Mouse (Mus musculus): Measurements from ENCODE around the gene Olfr370. TPM values are rescaled to one million over a fixed set of nuclear protein-coding genes. Genes with fewer than 3 reads are reported as not detected.
"Not testable (repeated sequence)": the region's sequence is repeated elsewhere in the genome, so short reads cannot be mapped to it uniquely, and the experiment has no call there.

The Olfr370 gene
- polyA plus RNA-seq, 1 experiment from 2014 or later: not detected

GRCm38 (mm10) chr8:83566469-83567395 is 31.2 kb downstream of the Olfr370 start, which contains the start of gene Ndufb7:
Ndufb7 (plus strand) TSS chr8:83566671.
- WGBS: 1% methylated on average over 48 of the region's 48 CpGs

DNA sequence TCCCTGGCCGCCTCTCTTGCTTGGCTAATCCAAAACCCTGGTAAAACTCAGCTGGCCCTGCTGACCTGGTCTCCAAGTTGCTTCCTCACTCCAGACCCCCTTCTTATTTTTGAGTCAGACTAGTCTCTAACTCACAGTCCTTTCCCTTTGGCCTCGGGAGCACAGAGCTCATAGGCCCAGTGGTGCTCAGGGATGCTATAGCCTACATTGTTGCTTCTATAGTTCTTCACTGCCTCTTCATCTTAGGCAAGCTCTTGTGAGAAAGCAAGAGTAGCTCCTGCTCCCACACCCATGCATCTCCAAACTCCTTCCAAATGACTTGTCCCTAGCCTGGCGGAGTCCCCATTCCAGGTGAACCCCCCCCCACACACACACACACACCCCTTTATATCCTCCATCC is 32.1 kb downstream of the Olfr370 start:
- Histone ChIP-seq H3K9me3 (ENCODE audit: control insufficient read depth, low read length) (no peaks in the 10 kb centered on the region), H3K36me3 (ENCODE audit: control insufficient read depth, insufficient read depth, low read length) (peaks cover 15% of the 10 kb centered on the region), H3K27ac (ENCODE audit: low read depth, low read length) (no peak overlapping the region), H3K4me3 (ENCODE audit: low read depth, low read length) (peak overlapping the region; percentile 73), H3K9ac (ENCODE audit: low read length) (peak overlapping the region; percentile 79), H3K4me1 (ENCODE audit: control insufficient read depth, insufficient read depth, low read length) (peaks cover 11% of the 10 kb centered on the region), H3K27me3 (ENCODE audit: control insufficient read depth, insufficient read depth, low read length) (no peaks in the 10 kb centered on the region), H3K4me2 (peak overlapping the region; percentile 88)
- ATAC-seq (ENCODE audit: low FRiP score) (no peak), DNase-seq (ENCODE audit: low spot score, missing footprints) (no peak)
- WGBS: 49% methylated on average over 3 of the region's 3 CpGs

More at GRCm38 (mm10) chr8:83566469-83567395, 31.2 kb downstream of the Olfr370 start, which contains the start of gene Ndufb7:
- Histone ChIP-seq H3K4me3 (ENCODE audit: low read depth, low read length) (peak within 1 kb of the TSS; percentile 73), H3K9me3 (ENCODE audit: control insufficient read depth, low read length) (no peaks in the 10 kb centered on the region), H3K27me3 (ENCODE audit: control insufficient read depth, insufficient read depth, low read length) (no peaks in the 10 kb centered on the region), H3K36me3 (ENCODE audit: control insufficient read depth, insufficient read depth, low read length) (peaks cover 7% of the 10 kb centered on the region), H3K27ac (ENCODE audit: low read depth, low read length) (peak within 1 kb of the TSS; percentile 50; the same call in 1 of the 2 replicates), H3K4me1 (ENCODE audit: control insufficient read depth, insufficient read depth, low read length) (peaks cover 11% of the 10 kb centered on the region), H3K4me2 (peak within 1 kb of the TSS; percentile 88), H3K9ac (ENCODE audit: low read length) (peak within 1 kb of the TSS; percentile 79)
- ATAC-seq (ENCODE audit: low FRiP score): peak; percentile 89
- peak; percentile 100 for DNase-seq (ENCODE audit: low spot score, missing footprints)

- Histone ChIP-seq H3K9me3 (ENCODE audit: control insufficient read depth, low read length) (no peaks in the 10 kb centered on the region), H3K4me1 (ENCODE audit: control insufficient read depth, insufficient read depth, low read length) (peaks cover 11% of the 10 kb centered on the region), H3K4me3 (ENCODE audit: low read depth, low read length) (no peak overlapping the region), H3K9ac (ENCODE audit: low read length) (no peak overlapping the region), H3K4me2 (no peak overlapping the region), H3K36me3 (ENCODE audit: control insufficient read depth, insufficient read depth, low read length) (peaks cover 16% of the 10 kb centered on the region), H3K27me3 (ENCODE audit: control insufficient read depth, insufficient read depth, low read length) (no peaks in the 10 kb centered on the region), H3K27ac (ENCODE audit: low read depth, low read length) (no peak overlapping the region)
- no peak for ATAC-seq (ENCODE audit: low FRiP score)
- DNase-seq (ENCODE audit: low spot score, missing footprints): no peak
- 79% methylated on average over 5 of the region's 5 CpGs for WGBS
These were observed 32.5 kb downstream of the Olfr370 start for GRCm38 (mm10) chr8:83568128-83568527.

DNA sequence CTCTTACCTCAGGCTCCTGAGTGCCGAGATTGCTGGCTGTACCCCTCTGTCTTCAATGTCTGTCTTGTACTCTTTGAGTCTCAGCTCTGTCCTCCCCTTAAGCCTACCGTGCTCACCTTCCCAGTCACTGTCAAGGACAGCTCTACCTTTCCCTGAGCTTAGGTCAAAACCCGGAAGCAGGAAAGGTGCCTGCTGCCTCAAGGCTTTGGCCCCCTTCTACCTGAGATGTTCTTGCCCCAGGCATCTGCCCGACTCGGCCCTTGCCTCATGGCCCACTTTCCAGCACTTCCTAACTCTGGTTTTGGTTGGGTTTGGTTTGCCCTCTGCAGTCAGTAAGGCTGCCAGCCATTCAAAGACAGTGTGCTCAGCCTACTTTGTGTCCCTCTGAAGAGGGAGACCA is 33.2 kb downstream of the Olfr370 start:
- ATAC-seq (ENCODE audit: low FRiP score) (no peak), DNase-seq (ENCODE audit: low spot score, missing footprints) (no peak)
- no peaks in the 10 kb centered on the region for H3K27me3 ChIP-seq (ENCODE audit: control insufficient read depth, insufficient read depth, low read length)
- no peak overlapping the region for H3K9ac ChIP-seq (ENCODE audit: low read length)
- 72% methylated on average over 5 of the region's 5 CpGs for WGBS
- no peak overlapping the region for H3K4me2 ChIP-seq
- H3K4me1 ChIP-seq (ENCODE audit: control insufficient read depth, insufficient read depth, low read length): peaks cover 11% of the 10 kb centered on the region
- no peak overlapping the region for H3K4me3 ChIP-seq (ENCODE audit: low read depth, low read length)
- no peaks in the 10 kb centered on the region for H3K9me3 ChIP-seq (ENCODE audit: control insufficient read depth, low read length)
- H3K36me3 ChIP-seq (ENCODE audit: control insufficient read depth, insufficient read depth, low read length): peaks cover 16% of the 10 kb centered on the region
- no peak overlapping the region for H3K27ac ChIP-seq (ENCODE audit: low read depth, low read length)

- DNase-seq (ENCODE audit: low spot score, missing footprints): no peak
- no peaks in the 10 kb centered on the region for H3K27me3 ChIP-seq (ENCODE audit: control insufficient read depth, insufficient read depth, low read length)
- H3K36me3 ChIP-seq (ENCODE audit: control insufficient read depth, insufficient read depth, low read length): peaks cover 16% of the 10 kb centered on the region
- no peak overlapping the region for H3K27ac ChIP-seq (ENCODE audit: low read depth, low read length)
- WGBS: 87% methylated on average over 4 of the region's 4 CpGs
- no peaks in the 10 kb centered on the region for H3K9me3 ChIP-seq (ENCODE audit: control insufficient read depth, low read length)
- H3K4me3 ChIP-seq (ENCODE audit: low read depth, low read length): no peak overlapping the region
- no peak for ATAC-seq (ENCODE audit: low FRiP score)
- no peak overlapping the region for H3K4me2 ChIP-seq
- H3K9ac ChIP-seq (ENCODE audit: low read length): no peak overlapping the region
- peaks cover 11% of the 10 kb centered on the region for H3K4me1 ChIP-seq (ENCODE audit: control insufficient read depth, insufficient read depth, low read length)
These were observed 33.6 kb downstream of the Olfr370 start for GRCm38 (mm10) chr8:83569165-83569564.

DNA sequence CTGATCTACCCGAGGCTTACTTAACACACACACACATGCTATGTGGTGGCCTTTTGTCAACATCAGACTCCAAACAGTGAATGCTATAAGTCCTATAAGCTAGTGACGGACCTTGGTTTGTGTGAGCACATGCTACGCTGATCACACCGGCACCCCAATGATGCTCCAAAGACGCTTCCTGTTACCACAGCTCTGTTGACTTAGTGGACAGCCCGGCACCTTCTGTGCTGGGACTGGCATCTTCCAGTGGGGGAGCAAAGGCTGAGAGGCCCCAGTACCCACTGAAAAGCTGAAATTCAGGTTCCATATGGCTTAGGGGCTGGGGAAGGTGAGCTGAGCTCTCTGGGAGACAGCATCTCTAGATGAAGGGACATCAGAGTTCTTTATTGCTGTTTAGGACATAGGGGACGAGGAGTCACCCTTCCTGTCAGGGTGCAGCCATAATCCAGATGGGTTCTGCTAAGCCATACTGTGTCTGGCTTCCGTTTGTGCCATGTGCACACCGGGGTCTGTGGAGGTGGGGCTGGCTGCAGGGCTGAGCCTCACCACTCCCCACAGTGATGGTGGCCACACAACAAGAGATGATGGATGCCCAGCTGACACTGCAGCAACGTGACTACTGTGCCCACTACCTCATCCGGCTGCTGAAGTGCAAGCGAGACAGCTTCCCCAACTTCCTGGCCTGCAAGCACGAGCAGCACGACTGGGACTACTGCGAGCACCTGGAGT is 34.9 kb downstream of the Olfr370 start:
- peaks cover 16% of the 10 kb centered on the region for H3K36me3 ChIP-seq (ENCODE audit: control insufficient read depth, insufficient read depth, low read length)
- no peak overlapping the region for H3K9ac ChIP-seq (ENCODE audit: low read length)
- H3K27ac ChIP-seq (ENCODE audit: low read depth, low read length): no peak overlapping the region
- WGBS: 90% methylated on average over 15 of the region's 15 CpGs
- no peak overlapping the region for H3K4me2 ChIP-seq
- no peaks in the 10 kb centered on the region for H3K27me3 ChIP-seq (ENCODE audit: control insufficient read depth, insufficient read depth, low read length)
- no peak for DNase-seq (ENCODE audit: low spot score, missing footprints)
- no peaks in the 10 kb centered on the region for H3K9me3 ChIP-seq (ENCODE audit: control insufficient read depth, low read length)
- no peak overlapping the region for H3K4me3 ChIP-seq (ENCODE audit: low read depth, low read length)
- H3K4me1 ChIP-seq (ENCODE audit: control insufficient read depth, insufficient read depth, low read length): peaks cover 11% of the 10 kb centered on the region
- ATAC-seq (ENCODE audit: low FRiP score): no peak

GRCm38 (mm10) chr8:83571001-83571340 is 35.4 kb downstream of the Olfr370 start:
- H3K4me1 ChIP-seq (ENCODE audit: control insufficient read depth, insufficient read depth, low read length): peaks cover 11% of the 10 kb centered on the region
- not testable (repeated sequence) for H3K27ac ChIP-seq (ENCODE audit: low read depth, low read length); H3K27me3 ChIP-seq (ENCODE audit: control insufficient read depth, insufficient read depth, low read length); H3K4me3 ChIP-seq (ENCODE audit: low read depth, low read length); DNase-seq (ENCODE audit: low spot score, missing footprints); ATAC-seq (ENCODE audit: low FRiP score); H3K9ac ChIP-seq (ENCODE audit: low read length); H3K9me3 ChIP-seq (ENCODE audit: control insufficient read depth, low read length); H3K4me2 ChIP-seq
- peaks cover 16% of the 10 kb centered on the region for H3K36me3 ChIP-seq (ENCODE audit: control insufficient read depth, insufficient read depth, low read length)
- 86% methylated on average over 4 of the region's 7 CpGs for WGBS

GRCm38 (mm10) chr8:83571791-83572190 is 36.2 kb downstream of the Olfr370 start:
- no peaks in the 10 kb centered on the region for H3K27me3 ChIP-seq (ENCODE audit: control insufficient read depth, insufficient read depth, low read length)
- H3K4me2 ChIP-seq: no peak overlapping the region
- ATAC-seq (ENCODE audit: low FRiP score): no peak
- no peak for DNase-seq (ENCODE audit: low spot score, missing footprints)
- H3K27ac ChIP-seq (ENCODE audit: low read depth, low read length): no peak overlapping the region
- no peak overlapping the region for H3K4me3 ChIP-seq (ENCODE audit: low read depth, low read length)
- peaks cover 13% of the 10 kb centered on the region for H3K4me1 ChIP-seq (ENCODE audit: control insufficient read depth, insufficient read depth, low read length)
- H3K9ac ChIP-seq (ENCODE audit: low read length): no peak overlapping the region
- H3K9me3 ChIP-seq (ENCODE audit: control insufficient read depth, low read length): no peaks in the 10 kb centered on the region
- WGBS: 95% methylated on average over 10 of the region's 10 CpGs
- peaks cover 16% of the 10 kb centered on the region for H3K36me3 ChIP-seq (ENCODE audit: control insufficient read depth, insufficient read depth, low read length)
